Mouse (Mus musculus) small intestine, adult 2 months (tissue): ENCODE data around the gene Ckm.

ENCODE experiments used
- CTCF ChIP-seq: fragments of 200-500 bp; IDR thresholded peaks from 2 replicates; pipeline ENCODE4 v1.5.1; 2012; ENCODE audit warnings: low read depth, mild to moderate bottlenecking, control low read depth, inconsistent platforms, low read length, moderate library complexity, mixed read lengths; ENCODE audit not compliant: insufficient replicate concordance, insufficient read length; ENCODE audit errors: extremely low read depth
- POLR2A ChIP-seq: fragments of 200-500 bp; IDR thresholded peaks from 2 replicates; pipeline ENCODE4 v1.6.1; 2012; ENCODE audit warnings: low read depth, mild to moderate bottlenecking, control low read depth, inconsistent platforms, low read length, moderate library complexity

GRCm38 (mm10) chr7:19358634-19359033 is 45.9 kb upstream of the Ckm start:
- TF ChIP-seq CTCF (no peak), POLR2A (no peak)
